Comparison of ENCODE assay signal across 8 mouse cellular contexts in genomic region chr16:17646310-17647114, GRCm38 (mm10). TPM values are rescaled to one million over a fixed set of nuclear protein-coding genes. Genes with fewer than 3 reads are reported as not detected.
A peak's percentile ranks its signal among the peaks of the same experiment; 100 is the strongest.
DNase-seq lines count a peak whose midpoint lies in the region; ATAC-seq and TF ChIP-seq lines count a peak whose summit lies in the region.

Ccdc74a (plus strand) TSS chr16:17646470.

- no peak within 1 kb of the TSS for H3K27ac ChIP-seq in ES-Bruce4 (ENCODE audit: insufficient read depth, low read length)
- peak within 1 kb of the TSS; percentile 87 for H3K27ac ChIP-seq in forebrain, embryonic 10.5 days
- H3K27ac ChIP-seq in heart, embryonic 14.5 days (replicated peaks in 1 of 2; ENCODE audit: control insufficient read depth in 1 of 2, insufficient read depth in 1 of 2, low read depth in 2 of 2, low read length in 2 of 2) = no peak within 1 kb of the TSS
- H3K27ac ChIP-seq in liver, embryonic 13.5 days = peak within 1 kb of the TSS; percentile 72
- no peak within 1 kb of the TSS for H3K27ac ChIP-seq in stomach, embryonic 15.5 days

- H3K4me3 ChIP-seq in ES-Bruce4 (ENCODE audit: low read depth, low read length) = peak within 1 kb of the TSS; percentile 70
- H3K4me3 ChIP-seq in forebrain, embryonic 10.5 days = peak within 1 kb of the TSS; percentile 68
- H3K4me3 ChIP-seq in heart, embryonic 14.5 days (ENCODE audit: control insufficient read depth in 1 of 2, insufficient read depth in 1 of 2, low read depth in 1 of 2, low read length in 2 of 2) = peak within 1 kb of the TSS; percentile 47 to 55
- H3K4me3 ChIP-seq in liver, embryonic 13.5 days (replicated peaks) = peak within 1 kb of the TSS; percentile 58
- H3K4me3 ChIP-seq in stomach, embryonic 15.5 days (replicated peaks) = peak within 1 kb of the TSS; percentile 54

- no peak for TF ChIP-seq POLR2A in ES-Bruce4 (IDR thresholded peaks at IDR 0.05; ENCODE audit: insufficient read depth, low read length)

- peak within 1 kb of the TSS; percentile 73 for H3K4me2 ChIP-seq in heart, embryonic 14.5 days (ENCODE audit: low read length)
- peak within 1 kb of the TSS; percentile 89 for H3K4me2 ChIP-seq in liver, embryonic 13.5 days
- peak within 1 kb of the TSS; percentile 82 for H3K4me2 ChIP-seq in stomach, embryonic 15.5 days

- no peak for TF ChIP-seq CTCF in ES-Bruce4 (IDR thresholded peaks at IDR 0.05; ENCODE audit: low read depth, low read length)

- 3% methylated on average over 65 of the region's 65 CpGs for WGBS in forebrain, embryonic 10.5 days
- 3% methylated on average over 61 of the region's 65 CpGs for WGBS in heart, embryonic 14.5 days
- WGBS in liver, embryonic 13.5 days (ENCODE audit: insufficient replicate concordance) = 4% methylated on average over 65 of the region's 65 CpGs
- WGBS in stomach, embryonic 15.5 days = 2% methylated on average over 64 of the region's 65 CpGs

- H3K36me3 ChIP-seq in ES-Bruce4 (ENCODE audit: control insufficient read depth, insufficient read depth, low read length, poor library complexity, severe bottlenecking) = peaks cover 2% of the 10 kb centered on the region
- H3K36me3 ChIP-seq in forebrain, embryonic 10.5 days (replicated peaks) = peaks cover 61% of the 10 kb centered on the region
- peaks cover 47% of the 10 kb centered on the region for H3K36me3 ChIP-seq in heart, embryonic 14.5 days (ENCODE audit: control insufficient read depth, insufficient read depth, low read length)
- H3K36me3 ChIP-seq in liver, embryonic 13.5 days = peaks cover 43% of the 10 kb centered on the region
- H3K36me3 ChIP-seq in stomach, embryonic 15.5 days = peaks cover 24% of the 10 kb centered on the region

- peak within 1 kb of the TSS; percentile 71 for H3K9ac ChIP-seq in ES-Bruce4 (ENCODE audit: low read depth, poor library complexity, severe bottlenecking)
- H3K9ac ChIP-seq in heart, embryonic 14.5 days (ENCODE audit: low read length) = peak within 1 kb of the TSS; percentile 59
- H3K9ac ChIP-seq in liver, embryonic 13.5 days = peak within 1 kb of the TSS; percentile 76
- 0 out of 2 replicates have a peak within 1 kb of the TSS, but pooled peaks have one; percentile 11 for H3K9ac ChIP-seq in stomach, embryonic 15.5 days

- H3K9me3 ChIP-seq in ES-Bruce4 (replicated peaks; ENCODE audit: control insufficient read depth, insufficient read depth, low read length, poor library complexity, severe bottlenecking) = no peaks in the 10 kb centered on the region
- H3K9me3 ChIP-seq in forebrain, embryonic 10.5 days = no peaks in the 10 kb centered on the region
- no peaks in the 10 kb centered on the region for H3K9me3 ChIP-seq in heart, embryonic 14.5 days (ENCODE audit: control insufficient read depth, low read length)
- H3K9me3 ChIP-seq in liver, embryonic 13.5 days (replicated peaks) = no peaks in the 10 kb centered on the region
- no peaks in the 10 kb centered on the region for H3K9me3 ChIP-seq in stomach, embryonic 15.5 days

- peak; percentile 54 for DNase-seq in c-Kit-positive CD71-negative TER-119-negative erythroid progenitor cells, embryonic 14.5 days (ENCODE audit: low read depth)
- peak; percentile 83 for DNase-seq in forebrain, embryonic 10.5 days (ENCODE audit: extremely low spot score, low spot score)
- peak; percentile 90 for DNase-seq in kidney, postnatal 10 days
- peak; percentile 82 for DNase-seq in liver, embryonic 13.5 days
- DNase-seq in neural tube, embryonic 10.5 days (ENCODE audit: extremely low spot score, low spot score) = peak; percentile 82

- ATAC-seq in heart, embryonic 14.5 days (ENCODE audit: insufficient number of reproducible peaks, insufficient read depth, low FRiP score, low read depth) = peak; percentile 84
- ATAC-seq in liver, embryonic 13.5 days (ENCODE audit: low read depth) = peak; percentile 99
- ATAC-seq in stomach, embryonic 15.5 days (ENCODE audit: insufficient read depth, low FRiP score, low read depth) = peak; percentile 96

- TF ChIP-seq EP300 in ES-Bruce4 (IDR thresholded peaks at IDR 0.05; ENCODE audit: insufficient read depth, low read depth, low read length) = no peak

- H3K27me3 ChIP-seq in ES-Bruce4 (ENCODE audit: control insufficient read depth, insufficient read depth, low read length, poor library complexity, severe bottlenecking) = no peaks in the 10 kb centered on the region
- peaks cover 9% of the 10 kb centered on the region; the same call in 1 of the 2 replicates for H3K27me3 ChIP-seq in forebrain, embryonic 10.5 days (ENCODE audit: poor library complexity, severe bottlenecking)
- no peaks in the 10 kb centered on the region for H3K27me3 ChIP-seq in heart, embryonic 14.5 days (ENCODE audit: control insufficient read depth, insufficient read depth, low read length)
- H3K27me3 ChIP-seq in liver, embryonic 13.5 days = no peaks in the 10 kb centered on the region
- no peaks in the 10 kb centered on the region for H3K27me3 ChIP-seq in stomach, embryonic 15.5 days (replicated peaks)

- H3K4me1 ChIP-seq in ES-Bruce4 (ENCODE audit: control insufficient read depth, insufficient read depth, low read length) = no peaks in the 10 kb centered on the region
- peaks cover 22% of the 10 kb centered on the region for H3K4me1 ChIP-seq in forebrain, embryonic 10.5 days
- peaks cover 3 to 8% of the 10 kb centered on the region in 2 experiments; a peak in 3 of 4 replicates for H3K4me1 ChIP-seq in heart, embryonic 14.5 days (ENCODE audit: control insufficient read depth in 2 of 2, insufficient read depth in 2 of 2, low read length in 2 of 2)
- H3K4me1 ChIP-seq in liver, embryonic 13.5 days (replicated peaks) = peaks cover 37% of the 10 kb centered on the region
- peaks cover 11% of the 10 kb centered on the region for H3K4me1 ChIP-seq in stomach, embryonic 15.5 days

RNA-seq across cellular contexts. Expression of gene Ccdc74a, which starts in this region (rescaled TPM):
- polyA plus RNA-seq in ES-Bruce4 (2011; ENCODE audit: insufficient read depth, insufficient read length, low read depth, missing spikeins) = 1.6 and 2.7 TPM in 2 replicates
- 7.0 and 7.1 TPM in 2 replicates for polyA plus RNA-seq in forebrain, embryonic 10.5 days (2016; fragmentation: Nextera tagmentation; extraction: Ambion mirVana)
- polyA plus RNA-seq in heart, embryonic 14.5 days (2014; fragmentation: Nextera tagmentation; extraction: Ambion mirVana) = 2.9 and 4.5 TPM in 2 replicates
- polyA plus RNA-seq in liver, embryonic 13.5 days (2015; fragmentation: Nextera tagmentation; extraction: Ambion mirVana) = 1.6 and 2.3 TPM in 2 replicates
- polyA plus RNA-seq in stomach, embryonic 15.5 days (2015; fragmentation: Nextera tagmentation; extraction: Ambion mirVana) = 4.4 and 5.2 TPM in 2 replicates

Comparison
In these comparisons a context has a peak if more than half of its experiments do, and no peak if none do; other contexts are left out.
1. H3K27ac ChIP-seq: peak in forebrain, embryonic 10.5 days (single experiment) and liver, embryonic 13.5 days (single experiment); none in ES-Bruce4 (single experiment), heart, embryonic 14.5 days (0 of 2) and stomach, embryonic 15.5 days (single experiment).
2. H3K9ac ChIP-seq: peak in every context shown above with its lines; median percentile 76 in liver, embryonic 13.5 days; 71 in ES-Bruce4; 59 in heart, embryonic 14.5 days; 11 in stomach, embryonic 15.5 days.
3. Peak in every context shown above with its lines, with median percentiles within 50 percentile points of each other: H3K4me3 ChIP-seq, DNase-seq, ATAC-seq and H3K4me2 ChIP-seq.